Mouse (Mus musculus): ENCODE results near the gene Cdc73. TPM values are rescaled to one million over a fixed set of nuclear protein-coding genes. Genes with fewer than 3 reads are reported as not detected.
A peak's percentile ranks its signal among the peaks of the same experiment; 100 is the strongest.

The Cdc73 gene
- total and polyA plus RNA-seq, 2 experiments from 2014 or later, result 8.5 to 15.3 TPM

DNA sequence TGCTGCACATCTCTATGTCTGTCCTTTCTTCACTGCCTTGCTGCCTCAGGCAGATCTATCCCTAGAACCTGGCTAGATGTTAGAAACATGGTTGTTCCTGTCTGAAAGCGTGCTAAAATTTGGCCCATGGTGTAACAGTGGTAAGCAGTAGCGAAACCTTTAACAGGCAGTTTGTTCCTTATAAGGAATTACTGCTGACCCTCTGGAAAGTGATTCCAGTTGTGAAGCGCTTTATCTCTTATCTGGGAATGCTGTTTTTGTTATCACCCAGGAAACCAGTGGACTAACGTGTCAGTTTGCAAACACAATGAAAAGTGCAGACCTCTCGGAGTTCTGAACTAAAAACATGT, 7.9 kb upstream of the Cdc73 start:
- ATAC-seq, result no peak
- Histone ChIP-seq H3K27me3 (ENCODE audit: insufficient read depth, low read length) (no peaks in the 10 kb centered on the region), H3K4me3 (ENCODE audit: low read length) (no peak overlapping the region), H3K4me1 (ENCODE audit: insufficient read depth, low read length) (no peaks in the 10 kb centered on the region), H3K36me3 (ENCODE audit: insufficient read depth, low read length) (no peaks in the 10 kb centered on the region), H3K9ac (replicated peaks; ENCODE audit: low read length) (no peak overlapping the region), H3K9me3 (ENCODE audit: low read length) (no peaks in the 10 kb centered on the region), H3K27ac (no peak overlapping the region), H3K4me2 (ENCODE audit: low read depth, low read length) (no peak overlapping the region)
- no peak for DNase-seq (ENCODE audit: low spot score)
- no peak for TF ChIP-seq CTCF (IDR thresholded peaks at IDR 0.05; ENCODE audit: low read depth)
- WGBS, result 87% methylated on average over 5 of the region's 5 CpGs

DNA sequence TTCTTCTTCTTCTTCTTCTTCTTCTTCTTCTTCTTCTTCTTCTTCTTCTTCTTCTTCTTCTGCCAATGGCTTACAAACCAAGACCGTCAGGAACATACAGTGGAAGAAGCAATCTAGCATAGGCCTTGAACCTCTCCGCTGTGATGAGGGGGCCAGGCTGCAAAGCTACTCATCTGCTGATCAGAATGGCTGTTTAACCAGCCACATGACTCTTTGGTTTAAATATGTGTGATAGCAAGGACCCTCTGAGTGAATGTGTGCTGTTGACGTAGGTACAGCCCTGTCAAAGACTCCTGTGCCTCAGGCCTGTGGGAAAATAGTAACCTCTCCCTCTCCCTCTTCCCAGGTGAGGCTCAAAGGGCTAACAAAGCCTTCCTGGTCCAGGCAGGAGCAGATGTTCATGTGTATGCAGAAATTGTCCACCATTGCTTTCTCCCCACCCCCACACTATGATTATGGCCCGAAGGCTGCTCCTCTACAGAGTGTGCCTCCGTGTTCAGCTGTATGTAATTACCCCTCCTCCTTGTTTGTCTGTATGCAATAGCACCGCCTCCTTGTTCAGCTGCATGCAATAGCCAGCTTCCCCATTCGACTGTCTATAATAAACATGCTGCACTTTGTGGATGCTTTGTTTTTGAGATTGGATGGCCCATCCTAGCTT, 7.4 kb upstream of the Cdc73 start:
- H3K36me3 ChIP-seq (ENCODE audit: insufficient read depth, low read length), result no peaks in the 10 kb centered on the region
- WGBS, result 69% methylated on average over 7 of the region's 7 CpGs
- no peak overlapping the region for H3K27ac ChIP-seq
- no peak for ATAC-seq
- DNase-seq (ENCODE audit: low spot score), result no peak
- no peak overlapping the region for H3K9ac ChIP-seq (replicated peaks; ENCODE audit: low read length)
- H3K4me3 ChIP-seq (ENCODE audit: low read length), result no peak overlapping the region
- TF ChIP-seq CTCF (IDR thresholded peaks at IDR 0.05; ENCODE audit: low read depth), result no peak
- H3K4me1 ChIP-seq (ENCODE audit: insufficient read depth, low read length), result no peaks in the 10 kb centered on the region
- no peak overlapping the region for H3K4me2 ChIP-seq (ENCODE audit: low read depth, low read length)
- no peaks in the 10 kb centered on the region for H3K27me3 ChIP-seq (ENCODE audit: insufficient read depth, low read length)
- H3K9me3 ChIP-seq (ENCODE audit: low read length), result no peaks in the 10 kb centered on the region

DNA sequence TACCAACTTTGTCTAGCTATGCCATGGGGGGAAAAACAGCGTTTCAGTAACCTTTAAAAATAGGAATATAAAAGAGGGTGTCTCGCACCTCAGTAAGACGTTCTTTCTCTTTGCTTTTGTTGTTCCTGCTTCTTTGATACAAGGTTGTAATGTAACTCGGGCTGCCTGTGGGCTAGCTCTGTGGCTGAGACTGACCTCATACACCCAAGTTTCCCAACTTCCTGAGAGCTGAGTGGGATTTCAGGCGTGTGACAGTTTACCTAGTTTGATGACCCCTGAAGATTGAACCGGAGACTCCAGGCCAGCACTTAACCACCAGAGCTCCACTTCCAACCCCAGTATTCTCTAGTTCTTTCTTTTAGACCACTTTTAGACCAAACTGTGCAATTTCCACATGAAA, 5.7 kb upstream of the Cdc73 start:
- Histone ChIP-seq H3K9ac (replicated peaks; ENCODE audit: low read length) (no peak overlapping the region), H3K36me3 (ENCODE audit: insufficient read depth, low read length) (no peaks in the 10 kb centered on the region), H3K9me3 (ENCODE audit: low read length) (no peaks in the 10 kb centered on the region), H3K4me1 (ENCODE audit: insufficient read depth, low read length) (no peaks in the 10 kb centered on the region; the same call in 1 of the 2 replicates), H3K4me2 (ENCODE audit: low read depth, low read length) (no peak overlapping the region), H3K27ac (no peak overlapping the region), H3K27me3 (ENCODE audit: insufficient read depth, low read length) (no peaks in the 10 kb centered on the region), H3K4me3 (ENCODE audit: low read length) (no peak overlapping the region)
- no peak for ATAC-seq
- no peak for DNase-seq (ENCODE audit: low spot score)
- TF ChIP-seq CTCF (IDR thresholded peaks at IDR 0.05; ENCODE audit: low read depth), result no peak
- WGBS, result 79% methylated on average over 6 of the region's 6 CpGs

DNA sequence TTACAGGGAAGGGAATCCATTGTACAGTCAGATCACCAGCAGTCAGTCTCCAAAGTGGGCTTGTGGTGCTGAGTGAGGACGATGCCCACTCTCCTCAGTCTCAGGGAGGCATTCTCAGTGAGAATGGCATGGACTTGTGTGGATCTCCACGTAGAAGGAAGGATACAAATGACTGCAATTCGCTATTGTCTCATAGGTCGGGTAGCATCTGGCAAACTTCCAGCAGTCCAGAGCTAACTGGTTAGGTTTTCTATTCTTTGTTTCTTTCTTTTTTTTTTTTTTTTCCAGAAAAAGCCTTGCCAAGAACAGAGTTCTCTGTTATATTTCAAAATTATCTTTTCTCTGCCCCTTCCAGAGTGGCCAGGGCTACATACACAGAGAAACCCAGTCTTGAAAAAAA, 4.3 kb upstream of the Cdc73 start:
- Histone ChIP-seq H3K27ac (no peak overlapping the region), H3K9me3 (ENCODE audit: low read length) (no peaks in the 10 kb centered on the region), H3K4me2 (ENCODE audit: low read depth, low read length) (no peak overlapping the region), H3K9ac (replicated peaks; ENCODE audit: low read length) (no peak overlapping the region), H3K36me3 (ENCODE audit: insufficient read depth, low read length) (no peaks in the 10 kb centered on the region), H3K4me1 (ENCODE audit: insufficient read depth, low read length) (no peaks in the 10 kb centered on the region; the same call in 1 of the 2 replicates), H3K27me3 (ENCODE audit: insufficient read depth, low read length) (no peaks in the 10 kb centered on the region), H3K4me3 (ENCODE audit: low read length) (no peak overlapping the region)
- DNase-seq (ENCODE audit: low spot score) (peak; percentile 9), ATAC-seq (no peak)
- 39% methylated on average over 4 of the region's 4 CpGs for WGBS
- no peak for TF ChIP-seq CTCF (IDR thresholded peaks at IDR 0.05; ENCODE audit: low read depth)

DNA sequence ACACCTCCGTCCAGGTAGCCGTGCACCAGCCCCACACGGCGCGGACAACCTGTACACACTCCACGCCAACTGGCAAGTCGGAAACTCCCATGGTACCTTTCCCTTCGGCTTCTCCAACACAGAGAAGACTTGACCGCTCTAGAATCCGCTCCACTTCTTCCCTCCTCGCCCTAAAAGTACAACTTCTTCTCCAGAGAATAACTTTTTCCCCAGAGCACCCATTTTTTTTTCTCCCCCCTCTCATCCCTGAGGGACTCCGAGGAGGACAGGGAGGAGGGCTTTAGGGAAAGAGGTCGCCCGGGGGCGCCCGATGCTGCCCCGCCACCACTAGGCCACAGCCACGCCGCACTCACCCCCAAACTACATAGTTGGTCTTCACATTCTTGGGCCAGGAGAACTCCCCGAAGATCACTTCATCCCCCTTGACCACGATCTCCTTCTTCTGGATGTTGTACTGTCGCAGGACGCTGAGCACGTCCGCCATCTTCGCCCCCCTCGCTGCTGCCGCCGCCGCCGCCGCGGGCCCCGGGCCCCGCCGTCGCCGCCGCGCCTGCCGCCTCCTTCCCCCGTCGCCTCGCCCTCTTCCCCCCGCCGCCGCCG, 452 bp downstream of the Cdc73 start:
- peak; percentile 83 for ATAC-seq

DNA sequence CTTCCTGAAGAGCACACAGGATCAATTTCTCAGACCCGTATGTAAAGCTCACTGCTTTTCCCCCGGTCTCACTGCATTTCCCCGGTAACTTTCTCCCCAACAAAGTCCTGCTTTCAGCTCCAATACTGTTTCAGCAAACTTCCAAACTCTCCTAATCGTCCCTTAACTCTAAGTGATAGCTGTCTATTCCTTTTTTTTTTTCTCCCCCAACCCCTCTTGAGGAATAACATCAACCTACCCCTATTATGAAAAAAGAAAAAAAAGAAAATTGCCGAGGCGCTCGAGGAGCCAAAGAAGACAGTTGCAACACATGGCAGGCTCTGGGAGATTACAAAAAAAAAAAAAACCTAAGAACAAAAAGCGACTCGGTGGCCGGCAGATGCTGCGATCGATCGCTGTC, 957 bp downstream of the Cdc73 start:
- Histone ChIP-seq H3K36me3 (ENCODE audit: insufficient read depth, low read length) (no peaks in the 10 kb centered on the region; the same call in 1 of the 2 replicates), H3K4me1 (ENCODE audit: insufficient read depth, low read length) (peaks cover 3% of the 10 kb centered on the region; the same call in 1 of the 2 replicates), H3K9me3 (ENCODE audit: low read length) (no peaks in the 10 kb centered on the region), H3K27ac (peak overlapping the region; percentile 92; the same call in 1 of the 2 replicates), H3K9ac (replicated peaks; ENCODE audit: low read length) (peak overlapping the region; percentile 88), H3K4me2 (ENCODE audit: low read depth, low read length) (peak overlapping the region; percentile 88), H3K4me3 (ENCODE audit: low read length) (peak overlapping the region; percentile 93), H3K27me3 (ENCODE audit: insufficient read depth, low read length) (no peaks in the 10 kb centered on the region)
- TF ChIP-seq CTCF (IDR thresholded peaks at IDR 0.05; ENCODE audit: low read depth), result no peak
- WGBS, result under 1% methylated on average over 13 of the region's 13 CpGs
- DNase-seq (ENCODE audit: low spot score) (no peak), ATAC-seq (no peak)

More for the DNA sequence above, 452 bp downstream of the Cdc73 start:
- Histone ChIP-seq H3K27me3 (ENCODE audit: insufficient read depth, low read length) (no peaks in the 10 kb centered on the region), H3K9ac (replicated peaks; ENCODE audit: low read length) (peak overlapping the region; percentile 88), H3K9me3 (ENCODE audit: low read length) (no peaks in the 10 kb centered on the region), H3K4me1 (ENCODE audit: insufficient read depth, low read length) (peaks cover 3% of the 10 kb centered on the region; the same call in 1 of the 2 replicates), H3K27ac (peak overlapping the region; percentile 92), H3K36me3 (ENCODE audit: insufficient read depth, low read length) (no peaks in the 10 kb centered on the region; the same call in 1 of the 2 replicates), H3K4me3 (ENCODE audit: low read length) (peak overlapping the region; percentile 93), H3K4me2 (ENCODE audit: low read depth, low read length) (peak overlapping the region; percentile 88)
- no peak for DNase-seq (ENCODE audit: low spot score)
- no peak for TF ChIP-seq CTCF (IDR thresholded peaks at IDR 0.05; ENCODE audit: low read depth)
- 2% methylated on average over 44 of the region's 48 CpGs for WGBS

DNA sequence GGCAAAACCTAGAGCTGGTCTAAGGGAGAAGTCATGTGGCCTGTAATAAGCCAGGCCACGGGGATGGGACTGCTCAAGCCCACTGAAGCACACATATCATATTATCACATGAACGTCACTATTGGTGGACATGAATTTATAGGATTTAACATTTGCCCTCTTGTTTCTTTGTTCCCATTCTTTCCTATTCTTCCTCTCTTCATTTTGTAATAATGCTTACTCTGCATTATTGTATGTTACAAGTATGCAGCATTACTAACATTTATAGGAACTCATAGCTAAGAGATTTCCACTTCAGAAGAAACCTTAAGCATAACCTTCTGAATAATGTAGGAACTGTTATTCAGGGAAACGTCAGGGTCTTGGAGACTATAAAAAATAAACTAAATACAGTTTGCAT, 17.8 kb downstream of the Cdc73 start:
- TF ChIP-seq CTCF (IDR thresholded peaks at IDR 0.05; ENCODE audit: low read depth), result no peak
- 89% methylated on average over 3 of the region's 3 CpGs for WGBS
- DNase-seq (ENCODE audit: low spot score), result no peak
- H3K9ac ChIP-seq (replicated peaks; ENCODE audit: low read length), result no peak overlapping the region
- no peaks in the 10 kb centered on the region for H3K4me1 ChIP-seq (ENCODE audit: insufficient read depth, low read length)
- H3K9me3 ChIP-seq (ENCODE audit: low read length), result no peaks in the 10 kb centered on the region
- H3K27me3 ChIP-seq (ENCODE audit: insufficient read depth, low read length), result no peaks in the 10 kb centered on the region
- ATAC-seq, result no peak
- H3K4me3 ChIP-seq (ENCODE audit: low read length), result no peak overlapping the region
- H3K36me3 ChIP-seq (ENCODE audit: insufficient read depth, low read length), result peaks cover 30% of the 10 kb centered on the region
- H3K4me2 ChIP-seq (ENCODE audit: low read depth, low read length), result no peak overlapping the region
- H3K27ac ChIP-seq, result no peak overlapping the region

Measured in hindbrain, postnatal 0 days (tissue).